In the genomic region with DNA sequence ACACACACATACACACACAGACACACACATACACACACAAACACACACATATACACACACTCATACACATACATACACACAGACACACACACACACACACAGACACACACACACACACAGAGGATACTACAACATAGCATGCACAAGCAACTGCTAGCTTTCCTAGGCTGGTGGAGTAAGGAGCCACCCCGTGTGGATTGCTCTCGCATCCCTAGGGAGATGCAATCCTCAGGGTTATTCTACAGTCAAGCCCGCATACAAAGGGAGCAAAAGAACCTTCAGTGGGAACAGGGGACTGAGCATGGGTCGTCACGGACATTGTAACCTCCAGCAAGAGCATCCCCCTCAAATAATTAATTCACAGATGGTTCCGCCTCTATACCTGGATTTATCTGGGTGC, we compare ENCODE assay signal across 19 mouse cellular contexts.
"Had no signal": no experiment of that assay in that cellular context is flagged by ENCODE, and none has a peak within 500 bp of the region (broad histone marks: within the 10 kb centered on the region; RNA-seq: fewer than 3 reads in every experiment).

No protein-coding gene starts in this region.

- DNase-seq: kidney, adult 8-10 months; kidney, postnatal 10 days; kidney, postnatal 36 days; layer of hippocampus, postnatal 36 days; liver, embryonic 13.5 days; lung, adult 2 months; lung, postnatal 14 days; lung, postnatal 4 days; midbrain, embryonic 14.5 days; right cerebral cortex, adult 18-20 months; right cerebral cortex, postnatal 14 days; right cerebral cortex, postnatal 4 days; thymus, adult 2 months; thymus, postnatal 25 days had no signal

- H3K4me1 ChIP-seq: kidney, embryonic 15.5 days; liver, embryonic 13.5 days; neural tube, embryonic 12.5 days had no signal

- H3K36me3 ChIP-seq: kidney, embryonic 15.5 days; liver, embryonic 13.5 days; neural tube, embryonic 12.5 days had no signal

- H3K9ac ChIP-seq: kidney, embryonic 15.5 days; liver, embryonic 13.5 days; neural tube, embryonic 12.5 days had no signal

- H3K4me2 ChIP-seq: kidney, embryonic 15.5 days; liver, embryonic 13.5 days; midbrain, embryonic 11.5 days; neural tube, embryonic 12.5 days had no signal

- H3K27ac ChIP-seq: kidney, embryonic 15.5 days; left cerebral cortex, adult 2 months; liver, embryonic 13.5 days; neural tube, embryonic 12.5 days; stomach, postnatal 0 days had no signal

- H3K9me3 ChIP-seq: kidney, embryonic 15.5 days; neural tube, embryonic 12.5 days had no signal

- H3K27me3 ChIP-seq: kidney, embryonic 15.5 days; liver, embryonic 13.5 days; neural tube, embryonic 12.5 days had no signal

- H3K4me3 ChIP-seq: kidney, embryonic 15.5 days; left cerebral cortex, adult 2 months; liver, embryonic 13.5 days; neural tube, embryonic 12.5 days had no signal
